Mouse (Mus musculus): ENCODE results near the gene Srrm1. TPM values are rescaled to one million over a fixed set of nuclear protein-coding genes. Genes with fewer than 3 reads are reported as not detected.

Srrm1 gene
- 280 TPM for total RNA-seq (2023)

GRCm38 (mm10) chr4:135353066-135353793 lies at the start of gene Srrm1:
Gene Srrm1, minus strand, starts transcription at chr4:135353321.

GRCm38 (mm10) chr4:135397991-135398390 lies 44.9 kb upstream of the Srrm1 start, which contains the start of gene Ncmap:
Gene Ncmap, minus strand, starts transcription at chr4:135398227.

GRCm38 (mm10) chr4:135272640-135273306 lies 80.3 kb downstream of the Srrm1 start, which contains the start of gene Clic4:
Gene Clic4, minus strand, starts transcription at chr4:135272814.

Other genes starting within 250 kb of the Srrm1 start
- 182 TPM for gene Runx3, start 232.7 kb downstream of the Srrm1 start, total RNA-seq (2023)
- 11.4 TPM for gene Clic4, start 80.5 kb downstream of the Srrm1 start, total RNA-seq (2023)
- 0.55 TPM for gene Ncmap, start 44.9 kb upstream of the Srrm1 start, total RNA-seq (2023)
- gene Rcan3, start 80.5 kb upstream of the Srrm1 start, total RNA-seq (2023): 15.7 TPM
- gene Stpg1, start 141.5 kb upstream of the Srrm1 start, total RNA-seq (2023): not detected
- gene Nipal3, start 141.7 kb upstream of the Srrm1 start, total RNA-seq (2023): 76.2 TPM
- not detected for gene Grhl3, start 220.3 kb upstream of the Srrm1 start, total RNA-seq (2023)